Mouse (Mus musculus): Measurements from ENCODE around the gene U2af2.
"Not testable (repeated sequence)": the region's sequence is repeated elsewhere in the genome, so short reads cannot be mapped to it uniquely, and the experiment has no call there.

Gene U2af2

DNA sequence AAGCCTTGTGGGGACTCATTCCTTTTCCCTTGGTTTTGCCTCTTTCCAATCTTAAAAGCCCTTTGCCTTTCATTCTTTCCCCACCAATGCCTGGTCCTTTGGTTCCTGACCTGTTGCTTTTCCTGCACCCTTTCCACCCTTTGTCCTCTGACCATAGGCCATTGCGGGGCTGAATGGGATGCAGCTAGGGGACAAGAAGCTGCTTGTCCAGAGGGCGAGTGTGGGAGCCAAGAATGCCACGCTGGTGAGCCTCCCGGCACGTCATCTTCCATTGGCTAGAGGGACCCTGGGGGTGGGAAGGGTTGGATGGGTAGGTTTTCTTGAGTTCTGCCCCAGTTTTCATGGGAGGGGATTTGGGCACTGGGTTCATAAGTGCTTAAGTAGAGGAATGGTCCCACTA lies 13.0 kb downstream of the U2af2 start:
- DNase-seq (ENCODE audit: low spot score in 2 of 2) = no peak

GRCm38 (mm10) chr7:5076931-5077330 lies 15.0 kb downstream of the U2af2 start:
- DNase-seq (ENCODE audit: low spot score in 2 of 2) = no peak

DNA sequence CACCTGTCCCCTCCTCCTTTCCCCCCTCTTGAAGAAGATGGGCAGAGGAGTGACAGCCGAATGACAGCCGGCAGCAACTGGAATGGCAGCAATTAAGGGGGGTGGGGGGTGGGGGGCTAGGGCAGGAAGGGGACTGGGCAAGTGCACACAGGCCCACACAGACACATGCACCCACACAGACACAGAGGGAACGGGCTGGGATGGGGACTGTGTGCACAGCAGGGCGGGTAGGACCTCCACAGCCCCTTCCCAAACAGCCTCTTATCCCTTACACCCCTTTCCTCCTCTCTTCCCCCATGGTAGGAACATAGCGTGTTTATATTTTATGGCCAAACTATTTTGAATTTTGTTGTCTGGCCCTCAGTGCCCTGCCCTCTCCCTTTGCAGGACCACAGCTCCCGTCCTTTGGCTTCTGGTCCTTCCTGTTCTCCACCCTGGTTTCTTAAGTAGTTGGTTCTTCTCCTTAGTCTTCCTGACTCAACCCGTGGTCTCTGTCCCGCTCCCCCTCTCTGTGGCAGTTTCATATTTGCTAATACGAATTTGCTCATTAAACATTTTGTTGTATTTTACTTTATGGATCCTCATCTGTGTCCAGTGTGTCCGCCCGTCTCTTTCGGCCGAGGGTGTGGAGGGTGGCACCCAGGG lies 17.5 kb downstream of the U2af2 start:
- DNase-seq (ENCODE audit: low spot score in 2 of 2) = not testable (repeated sequence)

DNA sequence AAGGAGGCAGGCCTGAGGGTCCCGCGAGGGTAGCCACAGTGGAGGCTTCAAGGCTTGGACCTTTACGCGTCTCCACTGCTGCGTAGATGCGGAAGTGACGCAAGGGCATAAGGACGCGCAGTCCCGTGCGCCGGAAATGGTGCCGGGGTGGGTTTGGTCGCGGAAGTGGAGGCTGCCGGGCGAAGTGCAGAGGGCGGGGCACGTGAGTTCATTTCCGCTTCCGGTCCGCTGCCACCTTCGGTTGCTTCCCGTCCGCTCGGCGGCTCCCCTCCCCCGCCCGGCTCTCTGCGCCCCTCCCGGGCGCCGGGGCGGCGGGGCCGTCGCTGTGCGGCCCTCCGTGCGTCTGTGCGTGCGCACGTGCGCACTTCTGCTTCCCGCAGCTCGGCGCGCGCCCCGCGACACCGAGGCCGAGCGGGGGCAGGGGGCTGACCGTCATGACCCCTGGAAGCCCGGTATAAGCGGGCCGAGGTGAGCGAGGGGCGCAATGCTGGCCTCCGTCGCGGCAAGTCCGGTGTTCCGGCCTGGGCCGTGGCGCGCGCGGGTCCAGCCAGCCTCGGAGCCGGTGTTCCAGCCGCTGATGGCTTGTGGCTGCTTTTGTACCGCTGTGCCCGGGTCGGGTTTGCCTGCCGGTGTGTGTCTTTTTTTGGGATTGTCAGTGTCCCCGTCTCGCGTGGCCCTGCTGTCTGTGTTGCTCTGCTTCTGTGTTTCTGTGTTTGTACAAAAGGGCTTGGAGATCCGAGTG lies 18.2 kb downstream of the U2af2 start, which contains the start of gene Epn1:
TSS of gene Epn1 (plus strand) at position 226 of the 742 bp plus-strand sequence.
- DNase-seq (ENCODE audit: low spot score in 2 of 2) = peak; percentile 83 to 97

DNA sequence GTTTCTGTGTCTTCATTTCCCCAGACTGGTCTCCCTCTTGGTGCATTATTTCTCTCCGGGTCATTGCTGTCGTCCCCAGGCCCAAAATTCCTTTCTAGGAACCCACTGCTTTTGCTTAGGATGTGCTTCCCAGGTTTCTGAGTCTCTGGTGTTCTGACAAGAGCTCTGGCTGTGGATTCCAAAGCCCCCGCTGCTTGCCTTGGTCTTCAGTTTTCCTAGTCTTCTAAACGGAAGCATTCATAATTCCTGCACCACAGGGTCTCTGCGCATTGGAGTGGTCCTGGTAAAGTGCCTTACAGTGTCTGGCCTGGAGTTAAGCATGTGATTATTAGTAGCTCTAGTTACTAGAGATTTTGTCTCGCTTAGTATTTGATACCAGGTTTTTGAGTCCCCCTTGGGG lies 18.9 kb downstream of the U2af2 start:
- DNase-seq (ENCODE audit: low spot score in 2 of 2) = no peak

DNA sequence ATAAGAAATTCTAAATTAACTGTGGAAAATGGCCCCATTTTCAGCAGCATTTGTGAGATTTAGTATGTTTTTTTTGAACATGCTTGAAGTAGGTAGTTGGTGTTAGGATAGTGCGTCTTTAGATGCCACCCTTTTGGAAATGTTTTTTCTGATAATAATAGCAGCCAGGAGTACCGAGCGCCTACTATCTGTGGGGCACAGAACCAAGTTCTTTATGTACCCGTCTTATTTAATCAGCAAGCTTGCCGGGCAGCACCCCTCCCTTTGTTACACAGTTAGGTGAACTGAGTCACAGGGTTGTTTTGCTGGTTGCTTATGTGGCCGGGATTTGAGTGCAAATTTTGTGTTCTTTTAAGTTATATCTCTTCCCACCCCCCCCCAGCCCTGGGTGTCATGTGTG lies 19.3 kb downstream of the U2af2 start:
- DNase-seq (ENCODE audit: low spot score in 2 of 2) = peak in 1 of 2 experiments; percentile 41

GRCm38 (mm10) chr7:5081939-5082338 lies 20.0 kb downstream of the U2af2 start:
- no peak for DNase-seq (ENCODE audit: low spot score in 2 of 2)

GRCm38 (mm10) chr7:5083325-5084105 lies 21.6 kb downstream of the U2af2 start:
- DNase-seq (ENCODE audit: low spot score in 2 of 2) = peak in 1 of 2 experiments; percentile 44

DNA sequence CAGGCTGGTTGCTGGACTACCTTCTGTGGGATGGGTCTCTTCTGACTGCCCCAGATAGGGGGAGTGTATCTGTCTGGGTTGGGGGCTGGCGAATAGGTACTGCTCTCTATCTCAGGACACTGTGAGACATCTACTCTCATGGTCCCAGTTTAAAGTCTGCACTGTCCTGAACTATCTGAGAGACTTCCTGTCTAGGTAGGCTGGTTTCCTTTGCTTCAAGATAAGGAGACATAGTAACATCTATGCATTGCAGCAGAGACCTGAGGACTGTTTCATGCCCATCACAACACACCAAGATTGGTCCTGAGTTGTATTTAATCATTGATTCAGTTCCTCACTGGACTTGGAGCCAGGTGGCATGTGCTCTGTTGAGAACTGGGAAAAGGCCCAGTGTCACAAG lies 23.6 kb downstream of the U2af2 start:
- no peak for DNase-seq (ENCODE audit: low spot score in 2 of 2)

DNA sequence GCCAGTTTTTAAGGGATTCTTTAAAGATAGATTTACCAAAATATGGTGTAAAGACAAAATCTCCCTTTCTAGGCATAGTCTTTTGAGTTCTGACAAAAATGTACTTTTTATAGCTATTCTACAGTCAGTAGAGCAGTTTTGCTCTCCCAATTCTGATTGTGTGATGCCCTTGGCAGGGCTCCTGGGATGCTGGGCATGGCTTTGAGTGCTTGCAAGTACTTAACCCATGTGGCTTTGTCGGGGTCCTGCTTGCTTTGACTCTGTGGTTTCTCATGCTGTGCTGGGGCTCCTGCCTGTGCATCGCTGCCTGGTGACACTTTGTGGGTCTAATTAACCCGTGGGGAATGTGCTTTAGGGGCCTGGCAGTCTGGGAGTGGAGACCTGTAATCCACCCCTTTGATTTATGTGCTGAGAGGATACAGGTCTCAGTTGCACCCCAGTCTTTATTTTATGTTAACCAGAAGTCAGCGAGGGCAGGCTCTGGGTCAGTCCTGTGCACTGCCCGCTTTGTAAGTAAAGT lies 25.0 kb downstream of the U2af2 start:
- DNase-seq (ENCODE audit: low spot score in 2 of 2) = no peak

GRCm38 (mm10) chr7:5087886-5088285 lies 25.9 kb downstream of the U2af2 start:
- no peak for DNase-seq (ENCODE audit: low spot score in 2 of 2)

- no peak for DNase-seq (ENCODE audit: low spot score in 2 of 2)
Measured at GRCm38 (mm10) chr7:5089853-5090252, 27.9 kb downstream of the U2af2 start.

GRCm38 (mm10) chr7:5091008-5091728 lies 29.2 kb downstream of the U2af2 start:
- DNase-seq (ENCODE audit: low spot score in 2 of 2) = no peak

GRCm38 (mm10) chr7:5092381-5092780 lies 30.4 kb downstream of the U2af2 start:
- DNase-seq (ENCODE audit: low spot score in 2 of 2) = no peak

DNA sequence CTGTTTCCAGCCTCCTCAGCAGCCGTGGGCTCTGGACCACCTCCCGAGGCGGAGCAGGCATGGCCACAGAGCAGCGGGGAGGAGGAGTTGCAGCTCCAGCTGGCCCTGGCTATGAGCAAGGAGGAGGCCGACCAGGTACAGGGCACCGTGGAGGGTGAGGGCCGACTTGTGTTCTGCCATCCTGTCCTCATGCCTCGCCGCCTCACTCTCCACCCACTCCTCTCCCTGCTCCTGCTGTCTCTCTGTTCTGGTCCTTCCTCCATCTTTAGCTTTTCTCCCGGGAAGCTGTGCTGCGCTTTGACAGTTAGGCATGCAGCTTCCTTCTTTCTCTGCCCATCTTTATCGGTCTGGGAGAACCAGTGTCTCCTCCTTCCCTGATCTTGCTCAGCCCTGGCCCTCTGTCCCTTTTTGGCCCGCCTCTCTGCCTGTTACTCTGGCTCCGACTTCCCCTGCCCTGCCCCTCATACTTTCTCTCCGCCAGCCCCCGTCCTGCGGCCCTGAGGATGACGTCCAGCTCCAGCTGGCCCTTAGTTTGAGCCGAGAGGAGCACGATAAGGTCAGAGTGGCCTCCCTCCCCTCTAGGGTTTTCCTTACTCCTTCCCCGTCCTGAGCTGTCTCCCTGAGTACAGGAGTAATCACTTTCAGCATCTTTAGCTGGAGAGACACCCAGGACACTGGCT lies 31.0 kb downstream of the U2af2 start:
- DNase-seq (ENCODE audit: low spot score in 2 of 2) = no peak

DNA sequence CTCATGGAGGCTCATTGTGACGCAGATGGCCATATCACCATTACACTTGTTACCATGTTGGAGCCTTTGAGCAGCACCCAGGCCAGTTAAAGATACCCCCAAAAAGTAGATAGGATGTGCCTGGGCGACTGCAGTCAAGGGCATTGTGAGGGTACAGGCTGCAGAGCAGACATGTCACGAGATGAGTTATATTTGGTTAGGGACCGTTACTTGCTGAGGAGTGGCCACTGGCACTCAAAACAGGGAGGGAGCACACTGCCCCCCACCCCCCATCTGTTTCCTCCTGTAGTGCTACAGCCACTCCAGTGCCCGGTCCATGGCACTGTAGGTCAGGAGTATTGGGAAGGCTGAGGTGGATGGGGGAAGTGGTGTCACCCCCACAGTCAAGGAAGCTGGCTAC lies 36.8 kb downstream of the U2af2 start:
- no peak for DNase-seq (ENCODE audit: low spot score in 2 of 2)

DNA sequence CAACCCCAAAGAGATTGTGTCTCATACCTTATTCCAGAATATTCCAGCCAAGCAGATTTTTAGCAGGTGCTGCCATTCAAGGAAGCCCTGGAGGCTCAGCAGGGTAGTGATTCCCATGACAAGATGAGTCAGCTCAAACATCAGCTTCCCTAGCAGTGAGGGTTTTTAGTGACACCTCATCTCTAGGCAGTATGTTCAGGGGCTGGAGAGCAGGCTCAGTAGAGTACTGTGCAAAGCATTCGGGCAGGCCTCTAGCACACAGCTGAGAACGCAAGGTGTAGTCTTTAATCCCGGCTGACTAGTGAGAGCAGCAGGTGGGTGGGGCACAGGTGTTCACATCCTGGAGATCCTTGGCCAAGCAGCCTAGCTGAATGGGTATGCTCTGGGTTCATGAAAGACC lies 37.9 kb downstream of the U2af2 start:
- no peak for DNase-seq (ENCODE audit: low spot score in 2 of 2)

DNA sequence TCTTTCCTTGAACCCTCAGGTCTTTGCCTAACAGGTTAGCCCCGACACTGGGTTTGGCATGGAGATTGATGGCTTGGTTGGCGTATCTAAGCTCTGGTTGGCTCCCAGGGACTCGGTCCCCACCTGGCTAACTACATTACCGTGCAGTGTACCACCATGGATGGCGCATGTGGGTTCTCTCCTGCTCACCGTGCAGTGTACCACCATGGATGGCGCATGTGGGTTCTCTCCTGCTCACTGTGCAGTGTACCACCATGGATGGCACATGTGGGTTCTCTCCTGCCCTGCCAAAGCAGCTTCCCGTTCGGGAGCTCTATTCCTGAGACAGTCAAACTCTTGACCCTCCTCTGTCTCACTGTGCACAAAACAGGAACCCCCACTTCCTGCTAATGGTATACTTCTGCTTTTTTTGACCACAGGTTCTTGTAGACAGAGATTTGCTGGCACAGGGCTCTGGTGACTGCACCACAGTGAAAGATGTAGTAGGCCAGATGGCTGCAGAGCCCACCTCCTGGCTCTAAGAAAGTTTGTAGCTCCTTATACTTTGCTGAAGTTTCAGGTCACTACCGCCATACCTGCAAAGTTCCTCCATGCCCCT lies 39.2 kb downstream of the U2af2 start:
- DNase-seq (ENCODE audit: low spot score in 2 of 2) = peak in 1 of 2 experiments; percentile 55

- no peak for DNase-seq (ENCODE audit: low spot score in 2 of 2)
Measured at GRCm38 (mm10) chr7:5102564-5102963, 40.6 kb downstream of the U2af2 start.

DNA sequence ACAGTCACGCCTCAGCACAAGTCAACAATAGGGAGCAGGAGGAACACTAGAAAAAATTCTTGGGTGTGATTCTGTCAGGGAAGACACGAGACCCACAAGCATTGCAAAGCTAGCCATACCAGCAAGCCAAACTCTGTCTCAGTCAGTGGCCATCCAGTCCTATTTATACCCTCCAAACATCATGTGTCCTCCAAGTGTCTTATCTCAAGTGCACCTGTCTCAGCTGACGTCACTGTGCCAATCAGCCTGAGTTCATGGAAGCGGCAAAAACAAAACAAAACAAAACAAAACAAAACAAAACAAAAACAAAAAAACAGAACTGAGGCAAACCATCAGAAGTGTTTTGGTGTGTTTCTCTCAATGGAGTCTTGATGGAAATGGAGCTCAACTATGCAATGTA lies 46.3 kb downstream of the U2af2 start:
- no peak for DNase-seq (ENCODE audit: low spot score in 2 of 2)

- no peak for DNase-seq (ENCODE audit: low spot score in 2 of 2)
Measured at GRCm38 (mm10) chr7:5109301-5109700, 47.4 kb downstream of the U2af2 start.
